Mouse (Mus musculus) stomach, postnatal 0 days (tissue): ENCODE measurements around the gene Lhx2. TPM values are rescaled to one million over a fixed set of nuclear protein-coding genes. Genes with fewer than 3 reads are reported as not detected.

Experiments used
- ATAC-seq: fragments of 200-750 bp; cut with Nextera tagmentation; 2 replicates; pipeline ENCODE4 v1.8.0; 2017; ENCODE audit not compliant: low FRiP score, low TSS enrichment
- DNase-seq: peaks from one replicate; pipeline ENCODE4 v3.0.0-alpha.2; 2016; ENCODE audit warnings: low spot score
- H3K27ac ChIP-seq: fragments of 300-500 bp; sonication (generic); replicated peaks from 2 replicates; pipeline ENCODE4 v1.5.1; 2014; ENCODE audit warnings: mild to moderate bottlenecking, control low read depth
- H3K27me3 ChIP-seq: fragments of 300-500 bp; sonication (generic); 2 replicates; pipeline ENCODE4 v1.6.1; 2014; ENCODE audit warnings: low read length; ENCODE audit not compliant: control insufficient read depth, insufficient read depth
- H3K36me3 ChIP-seq: fragments of 300-500 bp; sonication (generic); 2 replicates; pipeline ENCODE4 v1.6.1; 2014; ENCODE audit warnings: low read length, mixed read lengths; ENCODE audit not compliant: control insufficient read depth, insufficient read depth
- H3K4me1 ChIP-seq: fragments of 300-500 bp; sonication (generic); replicated peaks from 2 replicates; pipeline ENCODE4 v1.6.1; 2014; ENCODE audit warnings: antibody characterized with exemption; ENCODE audit not compliant: control insufficient read depth, insufficient read depth
- H3K4me2 ChIP-seq: fragments of 300-500 bp; sonication (generic); replicated peaks from 2 replicates; pipeline ENCODE4 v1.6.1; 2014; ENCODE audit warnings: low read depth, mild to moderate bottlenecking, control low read depth, moderate library complexity
- H3K4me3 ChIP-seq: fragments of 300-500 bp; sonication (generic); 2 replicates; pipeline ENCODE4 v1.5.1; 2014; ENCODE audit warnings: low read depth, low read length, control low read depth
- H3K9ac ChIP-seq: fragments of 300-500 bp; sonication (generic); 2 replicates; pipeline ENCODE4 v1.6.1; 2014; ENCODE audit warnings: mild to moderate bottlenecking, low read length, control low read depth, mixed read lengths
- H3K9me3 ChIP-seq: fragments of 300-500 bp; sonication (generic); 2 replicates; pipeline ENCODE4 v1.6.1; 2016; ENCODE audit warnings: low read length; ENCODE audit not compliant: control insufficient read depth
- CTCF ChIP-seq: IDR thresholded peaks from 2 replicates; pipeline ENCODE4 v1.5.1; 2016; ENCODE audit warnings: antibody characterized with exemption, low read depth, mild to moderate bottlenecking, moderate library complexity
- EP300 ChIP-seq: optimal IDR thresholded peaks from 2 replicates; pipeline ENCODE3; 2016; ENCODE audit warnings: antibody characterized with exemption
- WGBS: fragments of 180-500 bp; shearing (Covaris S2); extraction: QIAGEN DNeasy Blood & Tissue Kit; methylation state at CpG from one replicate; pipeline ENCODE4 v1.1.7; 2014; 5-methylcytosine and 5-hydroxymethylcytosine counted together
- polyA plus RNA-seq: library from polyadenylated mRNA; unstranded; fragments of >200 nt; fragmentation: Nextera tagmentation; extraction: Ambion mirVana; gene quantifications from 2 replicates; pipeline ENCODE4 v1.2.1, GENCODE M21; 2015

The Lhx2 gene
- polyA plus RNA-seq, 1 experiment from 2014 or later, result not detected

- WGBS, result 45% methylated on average over 3 of the region's 3 CpGs
- Histone ChIP-seq H3K4me3 (no peak overlapping the region), H3K9ac (no peak overlapping the region), H3K36me3 (no peaks in the 10 kb centered on the region), H3K27ac (no peak overlapping the region), H3K4me2 (no peak overlapping the region), H3K4me1 (no peaks in the 10 kb centered on the region), H3K27me3 (no peaks in the 10 kb centered on the region), H3K9me3 (no peaks in the 10 kb centered on the region)
- ATAC-seq (no peak), DNase-seq (no peak)
- TF ChIP-seq CTCF (no peak), EP300 (no peak)
Measured at GRCm38 (mm10) chr2:38313399-38313798, 25.7 kb upstream of the Lhx2 start.

- WGBS, result 73% methylated on average over 11 of the region's 11 CpGs
- Histone ChIP-seq H3K9me3 (no peaks in the 10 kb centered on the region), H3K4me2 (no peak overlapping the region), H3K4me3 (no peak overlapping the region), H3K36me3 (no peaks in the 10 kb centered on the region), H3K27me3 (no peaks in the 10 kb centered on the region), H3K4me1 (no peaks in the 10 kb centered on the region), H3K9ac (no peak overlapping the region), H3K27ac (no peak overlapping the region)
- no peak for DNase-seq
- no peak for ATAC-seq
- TF ChIP-seq EP300, result no peak
- TF ChIP-seq CTCF, result no peak
Measured at GRCm38 (mm10) chr2:38319086-38319485, 20.0 kb upstream of the Lhx2 start.

GRCm38 (mm10) chr2:38320911-38321310, 18.2 kb upstream of the Lhx2 start:
- Histone ChIP-seq H3K36me3 (no peaks in the 10 kb centered on the region), H3K27ac (no peak overlapping the region), H3K4me2 (no peak overlapping the region), H3K9me3 (no peaks in the 10 kb centered on the region), H3K9ac (no peak overlapping the region), H3K4me1 (no peaks in the 10 kb centered on the region), H3K27me3 (no peaks in the 10 kb centered on the region), H3K4me3 (no peak overlapping the region)
- 50% methylated on average over 4 of the region's 4 CpGs for WGBS
- TF ChIP-seq CTCF (no peak), EP300 (no peak)
- ATAC-seq (no peak), DNase-seq (no peak)

- Histone ChIP-seq H3K4me3 (no peak overlapping the region), H3K4me2 (no peak overlapping the region), H3K36me3 (no peaks in the 10 kb centered on the region), H3K27me3 (no peaks in the 10 kb centered on the region), H3K9me3 (no peaks in the 10 kb centered on the region), H3K27ac (no peak overlapping the region), H3K9ac (no peak overlapping the region), H3K4me1 (no peaks in the 10 kb centered on the region)
- ATAC-seq (no peak), DNase-seq (no peak)
- TF ChIP-seq EP300, result no peak
- TF ChIP-seq CTCF, result no peak
- WGBS, result 34% methylated on average over 8 of the region's 8 CpGs
Measured at GRCm38 (mm10) chr2:38323380-38323779, 15.7 kb upstream of the Lhx2 start.

- no peaks in the 10 kb centered on the region for H3K36me3 ChIP-seq
- no peak overlapping the region for H3K9ac ChIP-seq
- H3K9me3 ChIP-seq, result no peaks in the 10 kb centered on the region
- 59% methylated on average over 1 of the region's 1 CpGs for whole genome bisulfite sequencing
- H3K27ac ChIP-seq, result no peak overlapping the region
- no peak overlapping the region for H3K4me2 ChIP-seq
- ATAC-seq, result no peak
- H3K27me3 ChIP-seq, result no peaks in the 10 kb centered on the region
- no peak overlapping the region for H3K4me3 ChIP-seq
- no peaks in the 10 kb centered on the region for H3K4me1 ChIP-seq
- no peak for DNase-seq
- TF ChIP-seq CTCF (no peak), EP300 (no peak)
Measured at GRCm38 (mm10) chr2:38326671-38327070, 12.4 kb upstream of the Lhx2 start.

GRCm38 (mm10) chr2:38333586-38334119, 5.4 kb upstream of the Lhx2 start:
- no peak for TF ChIP-seq CTCF
- 43% methylated on average over 7 of the region's 7 CpGs for WGBS
- H3K9me3 ChIP-seq, result no peaks in the 10 kb centered on the region
- H3K9ac ChIP-seq, result no peak overlapping the region
- no peak overlapping the region for H3K4me3 ChIP-seq
- H3K4me1 ChIP-seq, result no peaks in the 10 kb centered on the region
- ATAC-seq (no peak), DNase-seq (no peak)
- no peak overlapping the region for H3K4me2 ChIP-seq
- H3K36me3 ChIP-seq, result no peaks in the 10 kb centered on the region
- H3K27ac ChIP-seq, result no peak overlapping the region
- peaks cover 27% of the 10 kb centered on the region; the same call in 1 of the 2 replicates for H3K27me3 ChIP-seq
